Mouse (Mus musculus) lung, postnatal 0 days (tissue): ENCODE measurements around the gene Qpctl. TPM values are rescaled to one million over a fixed set of nuclear protein-coding genes. Genes with fewer than 3 reads are reported as not detected.

Experiments
- ATAC-seq: fragments of 200-750 bp; cut with Nextera tagmentation; 2 replicates; pipeline ENCODE4 v1.8.0; 2017; ENCODE audit warnings: moderate library complexity
- DNase-seq: peaks from one replicate; pipeline ENCODE4 v3.0.0-alpha.2; 2016; ENCODE audit warnings: low spot score
- H3K27ac ChIP-seq: fragments of 300-500 bp; sonication (generic); 2 replicates; pipeline ENCODE4 v1.5.1; 2014; ENCODE audit warnings: antibody characterized with exemption, mild to moderate bottlenecking, low read length, mixed read lengths
- H3K27me3 ChIP-seq: fragments of 300-500 bp; sonication (generic); replicated peaks from 2 replicates; pipeline ENCODE4 v1.6.1; 2014; ENCODE audit warnings: low read length, mixed read lengths; ENCODE audit not compliant: insufficient read depth
- H3K36me3 ChIP-seq: fragments of 300-500 bp; sonication (generic); 2 replicates; pipeline ENCODE4 v1.6.1; 2014; ENCODE audit warnings: low read length, mixed read lengths; ENCODE audit not compliant: insufficient read depth
- H3K4me1 ChIP-seq: fragments of 300-500 bp; sonication (generic); 2 replicates; pipeline ENCODE4 v1.6.1; 2014; ENCODE audit warnings: antibody characterized with exemption, low read depth, low read length, mixed read lengths; ENCODE audit not compliant: insufficient read depth
- H3K4me2 ChIP-seq: fragments of 300-500 bp; sonication (generic); replicated peaks from 2 replicates; pipeline ENCODE4 v1.6.1; 2014; ENCODE audit warnings: low read depth, mild to moderate bottlenecking, low read length, moderate library complexity, mixed read lengths
- H3K4me3 ChIP-seq: fragments of 300-500 bp; sonication (generic); 2 replicates; pipeline ENCODE4 v1.5.1; 2014; ENCODE audit warnings: low read depth, low read length
- H3K9ac ChIP-seq: fragments of 300-500 bp; sonication (generic); replicated peaks from 2 replicates; pipeline ENCODE4 v1.6.1; 2014; ENCODE audit warnings: low read depth, mild to moderate bottlenecking
- H3K9me3 ChIP-seq: fragments of 300-500 bp; sonication (generic); 2 replicates; pipeline ENCODE4 v1.6.1; 2016; ENCODE audit warnings: low read length, mixed read lengths
- CTCF ChIP-seq: IDR thresholded peaks from 2 replicates; pipeline ENCODE4 v1.5.1; 2016; ENCODE audit warnings: antibody characterized with exemption, mild to moderate bottlenecking
- EP300 ChIP-seq: IDR thresholded peaks from 2 replicates; pipeline ENCODE4 v1.6.1; 2016; ENCODE audit warnings: antibody characterized with exemption, mild to moderate bottlenecking, control low read depth
- WGBS: fragments of 180-500 bp; shearing (Covaris S2); extraction: QIAGEN DNeasy Blood & Tissue Kit; methylation state at CpG from one replicate; pipeline ENCODE4 v1.1.7; 2014; 5-methylcytosine and 5-hydroxymethylcytosine counted together
- polyA plus RNA-seq: library from polyadenylated mRNA; unstranded; fragments of >200 nt; fragmentation: Nextera tagmentation; extraction: Ambion mirVana; gene quantifications from 2 replicates; pipeline ENCODE4 v1.2.1, GENCODE M21; 2015

Gene Qpctl
- polyA plus RNA-seq = 14.1 and 14.5 TPM in 2 replicates

DNA sequence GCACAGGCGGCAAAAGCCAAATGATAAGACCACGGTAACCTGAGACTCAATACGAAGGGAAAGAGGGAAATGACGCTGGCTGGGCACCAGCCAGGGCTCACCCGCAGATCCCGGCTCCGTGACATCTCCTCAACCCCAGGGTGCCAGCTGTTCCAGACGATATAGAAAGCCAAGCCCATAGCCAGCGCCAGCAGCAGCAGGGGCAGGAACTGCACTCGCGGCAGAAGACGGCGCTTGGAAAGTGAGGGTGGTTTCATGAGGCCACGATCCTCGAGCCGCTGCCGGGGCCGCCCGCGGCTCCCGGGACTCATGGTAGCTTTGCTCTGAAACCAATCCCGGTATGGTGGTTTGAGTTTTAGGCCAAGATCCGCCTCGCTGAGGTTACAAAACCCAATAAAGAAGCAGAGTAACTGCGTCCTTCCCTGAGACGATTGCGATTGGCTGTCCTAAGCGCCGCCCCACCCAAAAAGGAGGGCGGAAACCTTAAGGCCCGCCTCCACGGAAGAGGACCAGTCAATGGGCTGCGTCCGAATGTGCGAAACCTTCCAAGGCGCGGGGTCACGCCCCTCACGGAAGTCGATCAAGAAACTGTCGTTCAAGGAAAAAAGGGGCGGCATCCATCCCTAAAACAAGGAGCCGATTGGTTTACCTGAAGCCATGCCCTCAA lies at the start of gene Qpctl:
Gene Qpctl, minus strand, starts transcription at position 417 of the 667 bp plus-strand sequence.
- peak within 1 kb of the TSS; percentile 62 for H3K4me2 ChIP-seq
- H3K9me3 ChIP-seq = no peaks in the 10 kb centered on the region
- peak within 1 kb of the TSS; percentile 46 for H3K4me3 ChIP-seq
- WGBS = under 1% methylated on average over 43 of the region's 43 CpGs
- H3K9ac ChIP-seq = peak within 1 kb of the TSS; percentile 35
- DNase-seq (peak; percentile 100), ATAC-seq (peak; percentile 98)
- H3K36me3 ChIP-seq = 0 out of 2 replicates have a peak, but pooled peaks cover 13% of the 10 kb centered on the region
- peaks cover 8% of the 10 kb centered on the region for H3K4me1 ChIP-seq
- peak within 1 kb of the TSS; percentile 79 for H3K27ac ChIP-seq
- 0 out of 2 replicates have a peak, but pooled peaks have one; percentile 8 for TF ChIP-seq EP300
- no peak; the same call in 1 of the 2 replicates for TF ChIP-seq CTCF
- no peaks in the 10 kb centered on the region for H3K27me3 ChIP-seq

DNA sequence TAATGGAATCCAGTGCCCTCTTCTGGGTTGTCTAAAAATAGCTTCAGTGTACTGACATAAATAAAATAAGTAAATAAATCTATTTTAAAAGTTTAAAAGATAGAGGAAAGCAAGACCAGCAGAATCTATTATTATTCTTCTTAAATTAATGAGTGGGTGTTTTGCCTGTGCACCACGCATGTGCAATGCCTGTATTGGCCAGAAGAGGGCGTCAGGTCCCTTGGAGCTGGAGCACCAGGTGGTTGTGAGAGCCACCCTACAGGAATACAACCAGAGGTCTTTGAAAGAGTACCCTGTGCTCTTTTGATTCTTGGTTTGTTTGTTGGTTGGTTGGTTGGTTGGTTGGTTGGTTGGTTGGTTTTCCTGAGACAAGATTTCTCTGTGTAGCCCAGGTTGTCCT lies 48.9 kb upstream of the Qpctl start:
- 47% methylated on average over 2 of the region's 2 CpGs for WGBS
- H3K4me1 ChIP-seq = no peaks in the 10 kb centered on the region
- TF ChIP-seq EP300 = no peak
- TF ChIP-seq CTCF = peak; percentile 78
- H3K4me2 ChIP-seq = no peak overlapping the region
- no peaks in the 10 kb centered on the region for H3K9me3 ChIP-seq
- H3K4me3 ChIP-seq = no peak overlapping the region
- H3K27me3 ChIP-seq = no peaks in the 10 kb centered on the region
- H3K9ac ChIP-seq = no peak overlapping the region
- ATAC-seq (no peak), DNase-seq (no peak)
- H3K36me3 ChIP-seq = peaks cover 9% of the 10 kb centered on the region; the same call in 1 of the 2 replicates
- H3K27ac ChIP-seq = no peak overlapping the region

DNA sequence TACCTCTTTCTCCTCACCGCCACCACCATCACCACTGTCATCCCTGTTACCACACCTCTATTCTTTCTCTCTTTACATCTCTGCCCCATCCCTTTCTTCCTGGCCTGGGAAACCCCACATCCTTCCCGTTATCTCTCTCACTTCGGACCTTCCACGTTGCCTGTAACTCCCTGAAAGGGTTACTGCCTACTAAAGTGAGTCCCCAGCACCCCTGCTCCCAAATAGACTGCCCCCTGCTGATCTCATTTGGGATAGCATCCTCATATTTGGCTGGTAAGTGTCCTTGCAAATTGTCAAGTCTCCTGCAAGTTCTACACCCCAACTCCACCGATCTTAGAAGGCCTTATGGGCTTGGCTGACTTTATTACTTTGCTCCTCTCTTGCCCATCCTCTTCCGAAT lies 47.6 kb upstream of the Qpctl start:
- ATAC-seq (no peak), DNase-seq (no peak)
- H3K36me3 ChIP-seq = 0 out of 2 replicates have a peak, but pooled peaks cover 9% of the 10 kb centered on the region
- no peak overlapping the region for H3K27ac ChIP-seq
- no peak overlapping the region for H3K9ac ChIP-seq
- no peak overlapping the region for H3K4me2 ChIP-seq
- 51% methylated on average over 6 of the region's 6 CpGs for WGBS
- no peaks in the 10 kb centered on the region for H3K27me3 ChIP-seq
- H3K4me3 ChIP-seq = no peak overlapping the region
- no peaks in the 10 kb centered on the region for H3K9me3 ChIP-seq
- TF ChIP-seq CTCF (peak; percentile 71), EP300 (no peak)
- H3K4me1 ChIP-seq = no peaks in the 10 kb centered on the region

DNA sequence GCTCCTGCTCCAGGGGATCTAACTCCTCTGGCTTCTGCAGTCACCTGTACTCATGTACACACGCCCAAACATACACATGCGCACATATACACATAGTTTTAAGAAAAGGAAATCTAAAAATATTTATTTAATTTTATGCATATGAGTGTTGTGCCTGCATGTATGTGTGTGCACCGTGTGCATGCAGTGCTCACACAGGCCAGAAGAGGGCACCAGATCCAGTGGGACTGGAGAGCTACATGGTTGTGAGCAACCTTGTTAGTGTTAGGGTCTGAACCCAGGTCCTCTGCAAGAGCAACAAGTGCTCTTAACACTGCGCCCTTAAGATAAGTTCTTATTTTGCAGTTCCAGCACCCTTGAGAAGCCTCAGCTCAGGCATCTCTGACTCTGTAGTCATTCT lies 45.6 kb upstream of the Qpctl start:
- no peak overlapping the region for H3K4me3 ChIP-seq
- no peaks in the 10 kb centered on the region for H3K27me3 ChIP-seq
- ATAC-seq (no peak), DNase-seq (no peak)
- TF ChIP-seq EP300 = no peak
- TF ChIP-seq CTCF = peak; percentile 41
- H3K36me3 ChIP-seq = 0 out of 2 replicates have a peak, but pooled peaks cover 6% of the 10 kb centered on the region
- H3K9me3 ChIP-seq = no peaks in the 10 kb centered on the region
- H3K4me1 ChIP-seq = no peaks in the 10 kb centered on the region
- H3K9ac ChIP-seq = no peak overlapping the region
- 100% methylated on average over 4 of the region's 4 CpGs for WGBS
- H3K27ac ChIP-seq = no peak overlapping the region
- H3K4me2 ChIP-seq = no peak overlapping the region

DNA sequence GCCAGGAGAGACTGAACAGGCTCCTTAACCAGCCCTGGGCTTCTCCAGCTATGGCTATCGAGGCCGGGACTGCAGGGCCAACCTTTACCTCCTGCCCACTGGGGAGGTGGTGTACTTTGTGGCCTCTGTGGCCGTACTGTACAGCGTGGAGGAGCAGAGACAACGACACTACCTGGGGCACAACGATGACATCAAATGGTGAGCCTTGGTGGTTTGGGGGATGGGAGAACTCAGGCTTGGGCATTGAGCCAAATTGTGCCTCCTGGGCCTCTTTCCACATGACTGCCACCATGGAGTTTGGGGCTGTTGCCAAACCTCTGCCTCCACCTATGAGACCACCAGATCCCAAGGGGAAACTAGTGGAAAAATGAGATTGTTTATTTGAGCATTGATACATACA lies 35.7 kb upstream of the Qpctl start:
- H3K27ac ChIP-seq = no peak overlapping the region
- 69% methylated on average over 6 of the region's 6 CpGs for WGBS
- no peak overlapping the region for H3K4me2 ChIP-seq
- ATAC-seq (no peak), DNase-seq (no peak)
- H3K27me3 ChIP-seq = 0 out of 2 replicates have a peak, but pooled peaks cover 4% of the 10 kb centered on the region
- H3K4me3 ChIP-seq = no peak overlapping the region
- TF ChIP-seq CTCF (no peak), EP300 (no peak)
- peaks cover 16% of the 10 kb centered on the region; the same call in 1 of the 2 replicates for H3K4me1 ChIP-seq
- H3K9me3 ChIP-seq = no peaks in the 10 kb centered on the region
- 0 out of 2 replicates have a peak, but pooled peaks cover 5% of the 10 kb centered on the region for H3K36me3 ChIP-seq
- no peak overlapping the region for H3K9ac ChIP-seq

DNA sequence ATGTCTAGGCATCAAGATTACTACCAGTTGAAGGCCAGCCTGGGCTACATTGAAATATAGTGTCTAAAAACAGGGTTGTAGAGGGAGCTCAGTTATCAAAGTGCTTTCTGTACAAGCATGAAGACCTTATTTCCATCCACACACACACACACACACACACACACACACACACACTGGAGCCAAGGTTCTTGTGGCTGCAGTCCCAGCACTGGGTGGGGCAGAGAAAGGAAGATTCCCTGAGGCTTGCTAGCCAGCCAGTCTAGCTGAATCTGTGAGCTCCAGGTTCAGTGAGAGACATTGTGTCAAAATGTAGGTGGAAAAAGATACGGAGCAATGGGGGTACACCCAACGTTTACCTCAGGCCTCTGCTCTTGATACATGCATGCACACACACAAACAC lies 35.2 kb upstream of the Qpctl start:
- TF ChIP-seq EP300 (no peak), CTCF (no peak)
- DNase-seq (no peak), ATAC-seq (no peak)
- H3K27ac ChIP-seq = no peak overlapping the region
- no peak overlapping the region for H3K4me3 ChIP-seq
- H3K27me3 ChIP-seq = 0 out of 2 replicates have a peak, but pooled peaks cover 4% of the 10 kb centered on the region
- 82% methylated on average over 2 of the region's 2 CpGs for WGBS
- 0 out of 2 replicates have a peak, but pooled peaks cover 5% of the 10 kb centered on the region for H3K36me3 ChIP-seq
- no peak overlapping the region for H3K9ac ChIP-seq
- no peak overlapping the region for H3K4me2 ChIP-seq
- peaks cover 16% of the 10 kb centered on the region; the same call in 1 of the 2 replicates for H3K4me1 ChIP-seq
- no peaks in the 10 kb centered on the region for H3K9me3 ChIP-seq
